Mouse (Mus musculus) erythroblast, embryonic 14.5 days (primary cell): ENCODE measurements around the gene Apbb2.

Experiments
- GATA1 ChIP-seq: IDR thresholded peaks from 2 replicates; pipeline ENCODE4 v1.6.1; 2012; ENCODE audit warnings: low read length, inconsistent platforms, mixed read lengths
- TAL1 ChIP-seq: IDR thresholded peaks from 3 replicates; pipeline ENCODE4 v1.6.1; 2012; ENCODE audit warnings: low read length, inconsistent platforms, mixed read lengths

DNA sequence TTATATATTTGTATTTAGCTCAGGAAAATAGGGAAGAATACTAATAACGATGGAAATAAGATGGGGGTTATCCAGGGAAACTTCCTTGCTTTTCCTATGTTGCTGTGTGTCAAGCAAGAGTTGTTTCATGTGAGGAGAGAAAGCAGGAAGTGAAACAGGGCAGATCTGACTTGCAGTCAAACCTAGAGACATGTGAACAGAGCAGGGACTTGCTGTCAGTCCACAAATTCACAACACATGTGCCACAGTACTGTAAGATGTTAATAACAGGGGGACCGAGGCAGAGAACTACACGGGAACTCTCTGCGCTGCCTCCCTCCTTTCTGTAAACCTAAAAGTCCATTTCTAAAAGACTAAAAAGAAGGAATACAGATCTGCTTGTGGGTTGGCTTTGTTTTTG lies 93.6 kb downstream of the Apbb2 start:
- no peak for TF ChIP-seq GATA1
- TF ChIP-seq TAL1, result no peak
